Mouse (Mus musculus) midbrain, embryonic 13.5 days (tissue): Measurements from ENCODE around the gene Dlg1. TPM values are rescaled to one million over a fixed set of nuclear protein-coding genes. Genes with fewer than 3 reads are reported as not detected.

Experiments used
- ATAC-seq: fragments of 200-750 bp; cut with Nextera tagmentation; 2 replicates; pipeline ENCODE4 v1.8.0; 2017; ENCODE audit warnings: mild to moderate bottlenecking, moderate TSS enrichment, moderate library complexity
- H3K27ac ChIP-seq: fragments of 300-500 bp; sonication (generic); 2 replicates; pipeline ENCODE4 v1.5.1; 2015; ENCODE audit warnings: inconsistent platforms, mild to moderate bottlenecking, moderate library complexity
- H3K27me3 ChIP-seq: fragments of 300-500 bp; sonication (generic); 2 replicates; pipeline ENCODE4 v1.6.1; 2015; ENCODE audit warnings: mild to moderate bottlenecking, inconsistent platforms
- H3K36me3 ChIP-seq: fragments of 300-500 bp; sonication (generic); 2 replicates; pipeline ENCODE4 v1.6.1; 2015; ENCODE audit warnings: mild to moderate bottlenecking, inconsistent platforms
- H3K4me1 ChIP-seq: fragments of 300-500 bp; sonication (generic); replicated peaks from 2 replicates; pipeline ENCODE4 v1.6.1; 2015; ENCODE audit warnings: inconsistent platforms
- H3K4me2 ChIP-seq: fragments of 300-500 bp; sonication (generic); replicated peaks from 2 replicates; pipeline ENCODE4 v1.6.1; 2015; ENCODE audit warnings: moderate library complexity, mild to moderate bottlenecking, inconsistent platforms
- H3K4me3 ChIP-seq: fragments of 300-500 bp; sonication (generic); replicated peaks from 2 replicates; pipeline ENCODE4 v1.5.1; 2015; ENCODE audit warnings: mild to moderate bottlenecking, inconsistent platforms
- H3K9ac ChIP-seq: fragments of 300-500 bp; sonication (generic); replicated peaks from 2 replicates; pipeline ENCODE4 v1.6.1; 2015; ENCODE audit warnings: mild to moderate bottlenecking, inconsistent platforms
- H3K9me3 ChIP-seq: fragments of 300-500 bp; sonication (generic); 2 replicates; pipeline ENCODE4 v1.6.1; 2016; ENCODE audit warnings: mild to moderate bottlenecking, inconsistent platforms
- WGBS: fragments of 180-500 bp; shearing (Covaris S2); methylation state at CpG from one replicate; pipeline ENCODE4 v1.1.7; 2015; 5-methylcytosine and 5-hydroxymethylcytosine counted together
- polyA plus RNA-seq: library from polyadenylated mRNA; unstranded; fragments of >200 nt; fragmentation: Nextera tagmentation; extraction: Ambion mirVana; gene quantifications from 2 replicates; pipeline ENCODE4 v1.2.1, GENCODE M21; 2015

Gene Dlg1
- polyA plus RNA-seq, 1 experiment from 2014 or later, result 13.9 TPM

DNA sequence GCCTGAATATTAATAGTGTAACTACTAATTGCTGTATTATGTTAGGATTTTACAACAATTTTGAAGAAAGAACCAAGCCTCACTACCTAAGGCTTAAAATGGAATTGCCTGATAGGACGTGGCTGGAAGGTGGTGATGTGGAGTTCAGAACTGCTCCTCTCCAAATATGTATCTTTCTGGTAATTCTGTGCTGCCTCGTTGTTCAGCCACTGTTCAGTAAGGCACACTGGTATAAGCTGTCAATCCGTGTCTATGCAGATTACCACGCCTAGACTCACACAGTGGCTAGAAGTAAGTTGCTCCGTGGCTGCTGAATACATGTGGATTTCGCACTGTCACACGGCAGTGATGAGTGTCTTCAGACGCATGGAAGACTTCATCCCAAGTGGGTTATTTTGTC lies 210.5 kb downstream of the Dlg1 start:
- Histone ChIP-seq H3K27ac (no peak overlapping the region), H3K27me3 (no peaks in the 10 kb centered on the region), H3K4me2 (no peak overlapping the region), H3K36me3 (peaks cover 15% of the 10 kb centered on the region), H3K9ac (no peak overlapping the region), H3K4me1 (0 out of 2 replicates have a peak, but pooled peaks cover 3% of the 10 kb centered on the region), H3K4me3 (no peak overlapping the region), H3K9me3 (no peaks in the 10 kb centered on the region)
- no peak for ATAC-seq
- WGBS, result 86% methylated on average over 8 of the region's 8 CpGs

DNA sequence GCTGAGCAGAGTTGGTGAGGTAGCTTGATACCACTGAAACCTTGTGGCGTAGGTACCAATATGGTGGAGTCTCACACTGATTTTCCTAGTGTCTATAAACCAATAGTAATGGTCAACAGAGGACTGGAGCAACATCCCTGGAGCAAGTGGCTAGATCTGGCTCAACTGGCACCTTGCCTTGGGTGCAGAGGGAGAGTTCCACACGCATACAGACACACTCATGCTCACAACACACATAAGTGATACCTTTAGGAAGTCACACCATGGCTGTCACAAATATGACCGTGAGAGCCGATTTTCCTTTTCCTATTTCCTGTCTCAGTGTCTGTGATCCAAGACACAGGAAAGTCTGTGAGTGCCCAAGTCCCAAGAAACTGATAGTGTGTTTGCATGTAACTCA lies 212.1 kb downstream of the Dlg1 start:
- Histone ChIP-seq H3K4me2 (no peak overlapping the region), H3K4me1 (0 out of 2 replicates have a peak, but pooled peaks cover 5% of the 10 kb centered on the region), H3K9ac (no peak overlapping the region), H3K4me3 (no peak overlapping the region), H3K9me3 (no peaks in the 10 kb centered on the region), H3K27me3 (0 out of 2 replicates have a peak, but pooled peaks cover 2% of the 10 kb centered on the region), H3K27ac (no peak overlapping the region), H3K36me3 (peaks cover 12% of the 10 kb centered on the region)
- WGBS, result 93% methylated on average over 4 of the region's 4 CpGs
- ATAC-seq, result no peak

DNA sequence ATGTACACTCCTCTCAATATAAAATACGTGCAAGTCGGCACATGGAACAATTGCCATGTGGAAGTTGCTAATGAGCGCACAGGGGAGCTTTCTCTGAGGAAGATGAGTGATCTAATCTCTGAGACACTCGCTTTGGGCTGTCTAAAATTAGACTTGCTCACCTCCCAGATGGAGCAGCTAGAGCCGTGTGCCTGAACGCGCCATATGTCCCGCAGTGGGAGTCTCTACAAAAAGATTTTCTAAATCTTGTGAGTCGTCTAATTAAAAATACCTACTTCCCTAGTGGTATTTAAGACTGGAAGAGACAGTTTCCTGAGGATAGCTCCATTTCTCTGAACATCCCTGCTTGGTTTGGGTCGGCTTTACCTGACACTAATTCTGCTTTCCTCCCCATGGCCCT lies 213.1 kb downstream of the Dlg1 start:
- 0 out of 2 replicates have a peak, but pooled peaks cover 5% of the 10 kb centered on the region for H3K4me1 ChIP-seq
- WGBS, result 85% methylated on average over 10 of the region's 10 CpGs
- H3K4me3 ChIP-seq, result no peak overlapping the region
- H3K9me3 ChIP-seq, result no peaks in the 10 kb centered on the region
- 0 out of 2 replicates have a peak, but pooled peaks cover 2% of the 10 kb centered on the region for H3K27me3 ChIP-seq
- no peak for ATAC-seq
- peaks cover 12% of the 10 kb centered on the region for H3K36me3 ChIP-seq
- H3K9ac ChIP-seq, result no peak overlapping the region
- H3K27ac ChIP-seq, result no peak overlapping the region
- H3K4me2 ChIP-seq, result no peak overlapping the region

DNA sequence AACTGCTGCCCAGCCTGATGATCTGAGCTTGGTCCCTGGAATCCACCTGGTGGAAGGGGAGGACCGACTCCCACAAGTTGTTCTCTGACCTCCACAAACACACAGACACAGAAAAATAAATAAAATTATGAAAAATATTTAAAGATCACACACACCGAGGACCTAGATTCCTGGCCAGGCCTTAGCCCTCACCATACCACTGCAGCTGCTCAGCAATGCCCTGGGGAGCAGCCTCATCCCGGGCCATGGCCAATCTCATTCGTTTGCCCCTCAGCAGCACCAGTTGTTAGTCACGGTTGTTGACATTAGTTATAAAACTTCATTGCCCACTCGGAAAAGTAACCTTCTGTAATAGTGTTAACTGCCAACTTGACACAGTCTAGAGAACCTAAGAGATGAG lies 214.8 kb downstream of the Dlg1 start:
- Histone ChIP-seq H3K9ac (no peak overlapping the region), H3K4me1 (0 out of 2 replicates have a peak, but pooled peaks cover 8% of the 10 kb centered on the region), H3K4me3 (no peak overlapping the region), H3K27ac (no peak overlapping the region), H3K9me3 (no peaks in the 10 kb centered on the region), H3K36me3 (peaks cover 12% of the 10 kb centered on the region), H3K4me2 (no peak overlapping the region), H3K27me3 (0 out of 2 replicates have a peak, but pooled peaks cover 2% of the 10 kb centered on the region)
- 72% methylated on average over 6 of the region's 6 CpGs for WGBS
- no peak for ATAC-seq

DNA sequence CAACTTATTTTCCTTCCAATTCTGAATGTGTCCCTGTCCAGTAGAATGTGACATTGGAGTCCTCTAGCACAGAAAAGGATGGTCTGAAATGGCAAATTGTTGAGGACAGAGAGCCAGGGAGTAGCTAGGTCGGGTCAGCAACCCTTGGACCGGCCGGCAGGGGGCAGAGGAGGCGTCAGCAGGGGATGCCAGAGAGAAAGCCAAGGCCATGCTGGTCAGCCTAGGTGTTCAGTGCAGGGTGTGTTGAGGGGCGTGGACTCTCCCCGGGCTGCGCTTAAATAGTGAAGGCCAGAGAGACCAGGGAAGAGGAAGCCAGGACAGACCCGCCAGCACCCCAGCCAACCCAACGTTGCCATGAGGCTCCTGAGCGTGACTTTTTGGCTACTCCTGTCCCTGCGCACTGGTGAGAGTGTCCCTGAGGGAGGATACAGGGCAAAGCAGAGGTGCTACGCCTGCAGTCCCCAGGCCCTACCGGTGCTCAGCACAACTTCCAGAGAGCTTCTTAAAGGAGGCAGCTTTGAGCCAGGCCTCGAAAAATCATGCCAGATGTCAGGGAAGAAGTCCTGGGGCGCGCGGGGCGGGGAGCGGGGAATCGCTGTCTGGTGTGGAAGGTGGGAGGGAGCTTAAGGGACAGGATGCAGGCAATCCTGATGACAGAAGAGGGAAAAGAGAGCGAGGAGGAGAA lies 215.5 kb downstream of the Dlg1 start, which contains the start of gene Meltf:
Gene Meltf (plus strand): TSS at position 238 of the 685 bp plus-strand sequence.
- Histone ChIP-seq H3K36me3 (peaks cover 11% of the 10 kb centered on the region), H3K9ac (no peak within 1 kb of the TSS), H3K27ac (no peak within 1 kb of the TSS), H3K4me2 (0 out of 2 replicates have a peak within 1 kb of the TSS, but pooled peaks have one; percentile 25), H3K4me3 (no peak within 1 kb of the TSS), H3K27me3 (peaks cover 2% of the 10 kb centered on the region; the same call in 1 of the 2 replicates), H3K9me3 (no peaks in the 10 kb centered on the region), H3K4me1 (peaks cover 12% of the 10 kb centered on the region; the same call in 1 of the 2 replicates)
- 36% methylated on average over 21 of the region's 21 CpGs for WGBS
- ATAC-seq, result peak; percentile 71; the same call in 1 of the 2 replicates

DNA sequence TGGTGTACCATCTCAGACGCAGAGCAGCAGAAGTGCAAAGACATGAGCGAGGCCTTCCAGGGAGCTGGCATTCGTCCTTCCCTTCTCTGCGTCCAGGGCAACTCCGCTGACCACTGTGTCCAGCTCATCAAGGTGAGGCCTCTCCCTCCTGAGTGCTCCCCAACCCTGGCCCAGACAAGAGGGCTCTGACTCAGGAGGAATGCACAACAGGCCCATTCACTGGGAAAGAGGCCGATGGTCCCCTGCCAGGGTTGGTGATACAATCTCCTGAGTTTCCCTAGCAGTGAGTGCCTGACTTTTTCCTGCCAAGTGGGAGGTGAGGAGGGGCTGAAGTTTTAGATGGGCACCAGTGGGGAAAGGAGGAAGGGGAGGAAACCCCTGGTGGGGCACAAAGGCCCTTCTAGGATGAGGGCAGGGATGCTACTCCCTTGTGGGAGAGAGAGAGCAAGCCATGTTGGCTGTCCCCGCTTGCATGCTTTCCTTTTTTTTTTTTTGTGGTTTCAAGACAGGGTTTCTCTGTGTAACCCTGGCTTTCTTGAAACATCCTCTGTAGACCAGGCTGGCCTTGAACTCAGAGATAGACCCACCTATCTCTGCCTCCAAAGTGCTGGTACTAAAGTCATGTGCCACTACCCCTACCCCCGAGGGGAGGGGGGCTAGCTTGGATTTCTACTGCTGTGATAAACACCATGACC lies 217.1 kb downstream of the Dlg1 start:
- H3K27ac ChIP-seq, result no peak overlapping the region
- ATAC-seq, result no peak
- H3K4me3 ChIP-seq, result no peak overlapping the region
- no peaks in the 10 kb centered on the region for H3K36me3 ChIP-seq
- peaks cover 22% of the 10 kb centered on the region for H3K4me1 ChIP-seq
- H3K9me3 ChIP-seq, result no peaks in the 10 kb centered on the region
- H3K27me3 ChIP-seq, result peaks cover 2% of the 10 kb centered on the region; the same call in 1 of the 2 replicates
- no peak overlapping the region for H3K4me2 ChIP-seq
- H3K9ac ChIP-seq, result no peak overlapping the region
- 85% methylated on average over 8 of the region's 8 CpGs for WGBS

DNA sequence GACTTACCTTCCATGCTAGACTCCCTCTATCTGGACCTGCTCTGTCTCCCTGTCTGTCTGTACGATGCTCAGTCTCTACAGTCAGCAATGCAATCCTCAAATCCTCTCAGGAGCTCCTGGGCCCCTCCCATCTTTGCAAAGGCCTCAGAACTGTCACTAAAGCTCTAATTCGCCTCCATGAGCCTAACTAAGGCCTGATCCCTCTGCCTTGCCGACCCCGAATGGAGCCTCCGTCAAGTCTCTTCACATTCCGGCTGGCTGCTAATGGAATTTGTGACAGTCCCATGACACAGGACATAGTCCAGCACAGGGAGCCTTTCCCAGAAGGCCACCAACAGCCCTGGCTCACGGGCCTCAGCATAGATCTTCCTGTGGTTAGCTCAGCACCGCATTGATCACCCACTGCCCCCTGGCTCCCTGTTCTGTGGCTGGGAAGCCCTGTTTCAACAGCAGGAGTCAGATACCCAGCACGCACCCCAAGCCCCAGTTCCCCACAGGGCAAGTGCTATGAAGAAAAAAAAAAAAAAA lies 219.2 kb downstream of the Dlg1 start:
- no peak for ATAC-seq
- H3K9ac ChIP-seq, result no peak overlapping the region
- H3K4me1 ChIP-seq, result peaks cover 22% of the 10 kb centered on the region
- H3K36me3 ChIP-seq, result no peaks in the 10 kb centered on the region
- WGBS, result 57% methylated on average over 9 of the region's 9 CpGs
- no peaks in the 10 kb centered on the region for H3K9me3 ChIP-seq
- H3K4me3 ChIP-seq, result no peak overlapping the region
- no peak overlapping the region for H3K27ac ChIP-seq
- H3K4me2 ChIP-seq, result no peak overlapping the region
- peaks cover 2% of the 10 kb centered on the region; the same call in 1 of the 2 replicates for H3K27me3 ChIP-seq

DNA sequence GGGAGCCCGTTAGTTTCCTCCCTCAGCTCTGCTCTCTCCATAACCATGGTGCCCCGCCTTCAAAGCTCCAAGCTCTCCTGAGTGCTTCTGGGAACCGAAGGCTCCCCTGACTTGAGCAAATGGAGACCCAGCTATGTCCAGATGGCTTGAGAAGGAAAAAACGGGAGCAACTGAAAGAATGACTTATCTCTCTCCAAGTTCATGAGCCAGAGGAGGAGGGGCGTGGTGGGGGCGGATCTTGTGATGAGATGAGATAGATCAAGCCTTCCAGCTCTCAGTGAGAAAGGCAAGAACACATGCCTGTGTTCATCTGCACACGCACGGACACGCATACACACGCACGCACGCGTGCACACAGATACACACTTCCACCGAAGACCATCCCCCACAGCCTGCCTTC lies 220.1 kb downstream of the Dlg1 start:
- 79% methylated on average over 14 of the region's 14 CpGs for WGBS
- Histone ChIP-seq H3K4me3 (no peak overlapping the region), H3K9ac (no peak overlapping the region; the same call in 1 of the 2 replicates), H3K27ac (no peak overlapping the region), H3K4me1 (peaks cover 22% of the 10 kb centered on the region), H3K36me3 (no peaks in the 10 kb centered on the region), H3K9me3 (no peaks in the 10 kb centered on the region), H3K4me2 (no peak overlapping the region), H3K27me3 (peaks cover 2% of the 10 kb centered on the region; the same call in 1 of the 2 replicates)
- no peak for ATAC-seq

DNA sequence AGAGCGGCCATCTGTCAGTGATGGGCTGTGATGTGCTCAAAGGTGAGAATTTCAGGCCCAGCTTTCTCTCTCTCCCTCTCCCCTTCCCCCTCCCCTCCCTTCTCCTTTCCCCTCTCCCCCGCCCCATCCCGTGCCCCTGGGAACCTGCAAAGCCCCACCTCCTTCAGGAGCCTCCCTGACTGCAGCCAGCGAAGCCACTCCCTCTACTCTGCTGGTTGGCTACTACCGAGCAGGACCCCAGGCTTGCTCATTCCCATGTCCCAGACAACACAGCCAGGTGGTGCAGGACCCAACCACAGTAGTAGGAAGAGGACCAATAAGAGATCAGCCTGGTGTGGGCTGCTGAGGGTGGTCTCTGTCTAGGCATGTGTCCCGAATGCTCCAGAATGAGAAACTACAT lies 220.7 kb downstream of the Dlg1 start:
- Histone ChIP-seq H3K27me3 (peaks cover 2% of the 10 kb centered on the region; the same call in 1 of the 2 replicates), H3K9ac (no peak overlapping the region; the same call in 1 of the 2 replicates), H3K4me2 (no peak overlapping the region), H3K9me3 (no peaks in the 10 kb centered on the region), H3K4me3 (no peak overlapping the region), H3K4me1 (peaks cover 18% of the 10 kb centered on the region), H3K27ac (no peak overlapping the region), H3K36me3 (no peaks in the 10 kb centered on the region)
- WGBS, result 15% methylated on average over 6 of the region's 6 CpGs
- ATAC-seq, result peak; percentile 55

DNA sequence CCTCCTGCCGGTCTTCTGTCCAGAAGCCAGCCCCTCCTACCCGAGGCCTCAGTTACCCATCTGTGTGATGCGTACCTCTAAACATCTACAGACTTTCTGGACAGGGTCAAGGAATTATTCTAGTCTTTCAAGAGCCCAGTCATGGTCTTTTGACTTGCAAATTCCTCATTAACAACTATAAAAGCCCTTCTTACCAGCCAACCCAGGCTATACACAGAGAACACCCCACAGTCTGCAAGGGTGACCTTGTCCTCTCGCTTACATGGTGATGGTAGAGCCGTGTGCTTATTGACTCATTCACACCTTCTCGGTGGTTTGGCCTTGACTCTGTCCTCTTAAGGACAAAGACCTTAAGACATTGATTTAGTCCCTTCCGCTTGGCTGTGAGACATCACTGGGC lies 227.7 kb downstream of the Dlg1 start:
- Histone ChIP-seq H3K9ac (no peak overlapping the region), H3K9me3 (no peaks in the 10 kb centered on the region), H3K27ac (no peak overlapping the region), H3K4me3 (no peak overlapping the region), H3K4me1 (no peaks in the 10 kb centered on the region), H3K36me3 (no peaks in the 10 kb centered on the region), H3K27me3 (no peaks in the 10 kb centered on the region), H3K4me2 (no peak overlapping the region)
- no peak for ATAC-seq
- WGBS, result 54% methylated on average over 7 of the region's 7 CpGs

DNA sequence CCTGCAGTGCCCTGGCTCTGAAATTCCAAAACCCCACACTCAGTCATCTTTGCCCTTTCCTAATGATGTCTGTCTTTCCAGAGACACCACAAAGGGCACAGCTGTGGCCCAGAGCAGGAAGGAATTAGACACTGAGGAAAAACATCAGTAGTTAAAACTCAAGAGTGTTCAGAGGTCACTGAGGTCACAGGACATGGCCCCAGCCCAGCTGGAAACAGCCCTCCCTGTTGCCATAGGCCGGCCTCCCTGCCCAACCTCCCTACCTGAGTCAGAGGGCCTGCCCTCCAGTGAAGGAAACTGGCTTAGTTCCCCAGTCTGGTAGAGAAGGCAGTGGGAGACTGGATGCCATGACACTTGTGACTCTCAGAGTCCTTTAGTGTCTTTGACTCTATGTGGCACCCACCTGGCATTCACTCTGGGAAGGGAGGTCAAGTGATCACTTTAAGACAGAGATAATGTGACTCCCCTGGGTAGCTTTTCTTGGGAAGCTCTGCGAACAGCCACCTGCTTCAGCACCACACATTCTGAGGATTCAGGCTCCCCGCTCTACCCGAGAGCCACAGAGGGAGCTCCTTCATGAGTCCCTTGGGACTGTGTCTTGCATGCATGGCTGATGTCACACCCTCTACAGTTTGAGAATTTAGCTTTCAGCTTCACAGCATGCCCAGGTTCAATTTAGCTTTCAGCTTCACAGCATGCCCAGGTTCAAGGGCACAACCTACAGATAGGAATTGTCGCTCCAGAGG lies 230.3 kb downstream of the Dlg1 start:
- Histone ChIP-seq H3K4me1 (peaks cover 19% of the 10 kb centered on the region), H3K9ac (no peak overlapping the region), H3K9me3 (no peaks in the 10 kb centered on the region), H3K27me3 (no peaks in the 10 kb centered on the region), H3K4me3 (no peak overlapping the region), H3K36me3 (no peaks in the 10 kb centered on the region), H3K4me2 (no peak overlapping the region), H3K27ac (no peak overlapping the region)
- ATAC-seq, result no peak
- 71% methylated on average over 5 of the region's 5 CpGs for WGBS
